Mouse (Mus musculus) midbrain, postnatal 0 days (tissue): ENCODE results near the gene Ndufa11. TPM values are rescaled to one million over a fixed set of nuclear protein-coding genes. Genes with fewer than 3 reads are reported as not detected.

Source experiments
- ATAC-seq: fragments of 200-750 bp; cut with Nextera tagmentation; 2 replicates; pipeline ENCODE4 v1.8.0; 2017; ENCODE audit warnings: moderate number of reproducible peaks, mild to moderate bottlenecking, moderate TSS enrichment, moderate library complexity; ENCODE audit not compliant: low FRiP score
- DNase-seq: peaks from one replicate; pipeline ENCODE4 v3.0.0-alpha.2; 2015; ENCODE audit warnings: low spot score
- H3K27ac ChIP-seq: fragments of 300-500 bp; sonication (generic); 2 replicates; pipeline ENCODE4 v1.5.1; 2014; ENCODE audit warnings: low read depth, mild to moderate bottlenecking, low read length, mixed read lengths
- H3K27me3 ChIP-seq: fragments of 300-500 bp; sonication (generic); 2 replicates; pipeline ENCODE4 v1.6.1; 2014; ENCODE audit warnings: low read length, control low read depth, mixed read lengths; ENCODE audit not compliant: insufficient read depth
- H3K36me3 ChIP-seq: fragments of 300-500 bp; sonication (generic); 2 replicates; pipeline ENCODE4 v1.6.1; 2014; ENCODE audit warnings: low read length, control low read depth, mixed read lengths; ENCODE audit not compliant: insufficient read depth
- H3K4me1 ChIP-seq: fragments of 300-500 bp; sonication (generic); 2 replicates; pipeline ENCODE4 v1.6.1; 2014; ENCODE audit warnings: mild to moderate bottlenecking, control low read depth, antibody characterized with exemption, low read length, mixed read lengths; ENCODE audit not compliant: insufficient read depth
- H3K4me2 ChIP-seq: fragments of 300-500 bp; sonication (generic); 2 replicates; pipeline ENCODE4 v1.6.1; 2014; ENCODE audit warnings: low read depth, mild to moderate bottlenecking, low read length, mixed read lengths; ENCODE audit not compliant: poor library complexity, severe bottlenecking
- H3K4me3 ChIP-seq: fragments of 300-500 bp; sonication (generic); 2 replicates; pipeline ENCODE4 v1.5.1; 2014; ENCODE audit warnings: low read depth, mild to moderate bottlenecking, low read length, moderate library complexity
- H3K9ac ChIP-seq: fragments of 300-500 bp; sonication (generic); replicated peaks from 2 replicates; pipeline ENCODE4 v1.6.1; 2014; ENCODE audit warnings: mild to moderate bottlenecking, low read length, moderate library complexity, mixed read lengths; ENCODE audit not compliant: poor library complexity, severe bottlenecking
- H3K9me3 ChIP-seq: fragments of 300-500 bp; sonication (generic); 2 replicates; pipeline ENCODE4 v1.6.1; 2016; ENCODE audit warnings: low read length, control low read depth
- CTCF ChIP-seq: IDR thresholded peaks from 2 replicates; pipeline ENCODE4 v1.5.1; 2016; ENCODE audit warnings: antibody characterized with exemption, mild to moderate bottlenecking
- WGBS: fragments of 180-500 bp; shearing (Covaris S2); extraction: QIAGEN DNeasy Blood & Tissue Kit; methylation state at CpG from one replicate; pipeline ENCODE4 v1.1.7; 2014; 5-methylcytosine and 5-hydroxymethylcytosine counted together
- polyA plus RNA-seq: library from polyadenylated mRNA; unstranded; fragments of >200 nt; fragmentation: Nextera tagmentation; extraction: Ambion mirVana; gene quantifications from 2 replicates; pipeline ENCODE4 v1.2.1, GENCODE M21; 2015
- total RNA-seq: library from RNA; depleted of rRNA; stranded (reverse); fragments of >200 nt; gene quantifications from 2 replicates; pipeline ENCODE4 v1.2.3, GENCODE M21; 2014

The Ndufa11 gene
- total and polyA plus RNA-seq, 2 experiments from 2014 or later: 480 to 630 TPM

- WGBS: 76% methylated on average over 4 of the region's 4 CpGs
- peak; percentile 42 for DNase-seq
These were observed 8.9 kb upstream of the Ndufa11 start for GRCm38 (mm10) chr17:56708692-56709091.

DNA sequence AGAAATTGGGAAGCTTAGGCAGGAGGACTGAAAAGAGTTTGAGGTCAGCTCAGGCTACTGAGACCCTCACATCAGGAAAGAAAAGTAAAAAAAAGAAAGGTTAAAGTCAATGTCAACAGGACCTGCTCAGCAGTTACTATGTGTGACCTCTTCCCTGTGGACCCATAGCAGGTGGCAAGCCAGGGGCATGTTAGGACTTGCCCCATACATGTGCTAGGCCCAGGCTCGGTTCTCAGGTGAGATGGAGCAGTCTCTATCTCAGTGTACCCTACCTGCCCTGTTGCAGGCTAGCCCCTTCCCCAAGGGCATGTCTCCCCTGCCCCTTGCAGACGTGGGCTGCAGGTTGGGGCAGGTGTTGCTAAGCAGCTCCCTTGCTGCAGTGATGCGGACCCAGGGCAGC, 7.9 kb upstream of the Ndufa11 start:
- Histone ChIP-seq H3K4me1 (no peaks in the 10 kb centered on the region), H3K9me3 (no peaks in the 10 kb centered on the region), H3K27ac (no peak overlapping the region), H3K36me3 (peaks cover 75% of the 10 kb centered on the region), H3K27me3 (no peaks in the 10 kb centered on the region), H3K4me2 (no peak overlapping the region), H3K4me3 (no peak overlapping the region), H3K9ac (no peak overlapping the region)
- no peak for TF ChIP-seq CTCF
- no peak for DNase-seq
- 88% methylated on average over 3 of the region's 3 CpGs for WGBS
- ATAC-seq: no peak

More at GRCm38 (mm10) chr17:56708692-56709091, 8.9 kb upstream of the Ndufa11 start:
- Histone ChIP-seq H3K27ac (no peak overlapping the region), H3K4me3 (no peak overlapping the region), H3K9me3 (no peaks in the 10 kb centered on the region), H3K9ac (no peak overlapping the region), H3K27me3 (no peaks in the 10 kb centered on the region), H3K4me1 (no peaks in the 10 kb centered on the region), H3K4me2 (no peak overlapping the region), H3K36me3 (peaks cover 83% of the 10 kb centered on the region)
- no peak for TF ChIP-seq CTCF
- ATAC-seq: no peak

GRCm38 (mm10) chr17:56715360-56715759, 2.2 kb upstream of the Ndufa11 start:
- H3K27me3 ChIP-seq: no peaks in the 10 kb centered on the region
- H3K9ac ChIP-seq: peak overlapping the region; percentile 67; the same call in 1 of the 2 replicates
- no peak for TF ChIP-seq CTCF
- H3K4me3 ChIP-seq: peak overlapping the region; percentile 60; the same call in 1 of the 2 replicates
- H3K36me3 ChIP-seq: peaks cover 22% of the 10 kb centered on the region
- WGBS: 60% methylated on average over 11 of the region's 11 CpGs
- DNase-seq (no peak), ATAC-seq (no peak)
- H3K27ac ChIP-seq: no peak overlapping the region
- H3K4me1 ChIP-seq: peaks cover 15% of the 10 kb centered on the region
- no peaks in the 10 kb centered on the region for H3K9me3 ChIP-seq
- peak overlapping the region; percentile 62 for H3K4me2 ChIP-seq

DNA sequence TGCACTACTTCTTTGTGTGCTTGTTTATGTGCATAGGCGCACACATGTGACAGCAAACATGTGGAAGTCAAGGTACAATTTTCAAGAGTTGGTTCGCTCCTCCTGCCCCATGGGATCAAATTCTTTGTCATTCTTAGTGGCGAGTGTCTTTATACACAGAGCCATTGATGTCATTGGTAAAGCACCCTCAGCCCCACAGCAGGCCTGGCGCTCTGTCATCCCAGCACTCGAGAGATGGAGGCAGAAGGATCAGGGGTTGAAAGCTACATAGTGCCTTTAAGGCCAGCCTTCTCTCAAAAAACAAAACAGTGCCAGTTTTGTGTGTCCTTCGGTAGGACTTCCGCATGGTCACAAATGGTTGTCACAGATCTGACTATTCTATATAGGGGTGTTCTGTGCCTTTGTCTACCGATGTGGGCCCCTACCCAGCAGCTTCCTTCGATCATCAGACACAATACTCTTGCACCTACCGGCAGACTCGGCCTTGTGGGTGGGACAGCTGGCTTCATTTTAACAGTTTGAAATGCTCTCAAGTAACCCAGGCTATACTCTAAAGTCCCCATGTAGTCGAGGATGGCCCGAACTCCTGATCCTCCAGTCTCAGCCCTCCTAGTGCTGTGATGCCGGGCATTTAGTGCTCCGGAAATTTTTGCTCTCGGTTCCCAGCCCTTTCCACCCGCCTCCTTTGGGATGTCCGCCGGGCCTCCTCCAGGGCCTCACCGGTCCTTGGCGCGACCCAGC, 1.5 kb upstream of the Ndufa11 start:
- H3K9ac ChIP-seq: peak overlapping the region; percentile 67
- H3K27me3 ChIP-seq: no peaks in the 10 kb centered on the region
- peak overlapping the region; percentile 60 for H3K4me3 ChIP-seq
- no peaks in the 10 kb centered on the region for H3K9me3 ChIP-seq
- H3K4me1 ChIP-seq: peaks cover 15% of the 10 kb centered on the region
- H3K4me2 ChIP-seq: peak overlapping the region; percentile 62
- WGBS: 22% methylated on average over 22 of the region's 22 CpGs
- peaks cover 15% of the 10 kb centered on the region for H3K36me3 ChIP-seq
- ATAC-seq (no peak), DNase-seq (no peak)
- no peak for TF ChIP-seq CTCF
- H3K27ac ChIP-seq: peak overlapping the region; percentile 84

- H3K9me3 ChIP-seq: no peaks in the 10 kb centered on the region
- H3K4me2 ChIP-seq: peak overlapping the region; percentile 62
- under 1% methylated on average over 48 of the region's 55 CpGs for WGBS
- peaks cover 15% of the 10 kb centered on the region for H3K4me1 ChIP-seq
- peak overlapping the region; percentile 60 for H3K4me3 ChIP-seq
- ATAC-seq: peak; percentile 94
- peak overlapping the region; percentile 84 for H3K27ac ChIP-seq
- TF ChIP-seq CTCF: no peak; the same call in 1 of the 2 replicates
- H3K36me3 ChIP-seq: peaks cover 14% of the 10 kb centered on the region
- no peaks in the 10 kb centered on the region for H3K27me3 ChIP-seq
- DNase-seq: peak; percentile 99
- peak overlapping the region; percentile 67 for H3K9ac ChIP-seq
These were observed 758 bp upstream of the Ndufa11 start for GRCm38 (mm10) chr17:56716655-56717362.

DNA sequence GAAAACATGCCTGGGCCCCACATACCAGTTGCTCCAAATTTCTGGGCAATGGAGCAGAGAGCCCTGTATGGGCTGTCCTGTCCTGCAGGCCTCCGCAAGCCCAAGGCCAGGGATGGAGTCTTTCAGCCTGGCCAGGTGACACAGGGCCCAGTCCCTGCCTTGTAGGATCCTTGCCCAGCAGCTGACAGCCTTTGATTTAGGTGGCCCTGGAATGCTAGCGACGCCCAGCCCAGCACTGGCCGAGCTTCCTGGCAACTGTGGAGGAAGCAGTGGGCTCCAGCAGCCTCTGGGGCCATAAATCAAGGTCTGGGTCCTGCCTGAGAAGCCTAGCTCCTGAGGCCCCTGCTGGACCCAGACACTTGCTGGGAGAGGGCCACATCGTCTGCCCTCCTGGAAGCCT, 4.9 kb downstream of the Ndufa11 start:
- no peak overlapping the region for H3K27ac ChIP-seq
- H3K9ac ChIP-seq: no peak overlapping the region
- no peak for TF ChIP-seq CTCF
- WGBS: 91% methylated on average over 5 of the region's 5 CpGs
- no peak overlapping the region for H3K4me3 ChIP-seq
- no peaks in the 10 kb centered on the region for H3K9me3 ChIP-seq
- peaks cover 26% of the 10 kb centered on the region for H3K36me3 ChIP-seq
- DNase-seq (no peak), ATAC-seq (no peak)
- H3K4me2 ChIP-seq: no peak overlapping the region
- no peaks in the 10 kb centered on the region for H3K27me3 ChIP-seq
- peaks cover 10% of the 10 kb centered on the region for H3K4me1 ChIP-seq
